Mouse (Mus musculus) MEL (cell line): ENCODE data around the gene Tyk2.

ENCODE experiments used
- CTCF ChIP-seq, 3 experiments: IDR thresholded peaks in 2 of 3; conservative IDR thresholded peaks in 1 of 3; 2 replicates each; pipeline ENCODE4 v1.5.1; 2011 to 2012; ENCODE audit warnings: low read length in 3 of 3, low read depth in 2 of 3, mild to moderate bottlenecking in 2 of 3, improper control_type of control experiment in 1 of 3, inconsistent platforms in 1 of 3, mixed read lengths in 1 of 3, moderate library complexity in 1 of 3; ENCODE audit not compliant: control insufficient read depth in 1 of 3, insufficient read depth in 1 of 3, poor library complexity in 1 of 3, severe bottlenecking in 1 of 3
- E2F4 ChIP-seq: IDR thresholded peaks from 2 replicates; pipeline ENCODE4 v1.6.1; 2011; ENCODE audit warnings: low read depth, low read length, improper control_type of control experiment, borderline replicate concordance
- EP300 ChIP-seq, 2 experiments: IDR thresholded peaks; 2 replicates each; pipeline ENCODE4 v1.6.1; 2011; ENCODE audit warnings: improper control_type of control experiment in 2 of 2, low read length in 2 of 2, low read depth in 1 of 2, mild to moderate bottlenecking in 1 of 2
- ETS1 ChIP-seq: IDR thresholded peaks from 2 replicates; pipeline ENCODE4 v1.6.1; 2012; ENCODE audit warnings: low read depth, mild to moderate bottlenecking, inconsistent platforms, low read length, improper control_type of control experiment, moderate library complexity
- GATA1 ChIP-seq: IDR thresholded peaks from 2 replicates; pipeline ENCODE4 v1.6.1; 2011; ENCODE audit warnings: low read depth, low read length, improper control_type of control experiment
- MEF2A ChIP-seq: IDR thresholded peaks from 2 replicates; pipeline ENCODE4 v1.6.1; 2014; ENCODE audit warnings: low read depth, mild to moderate bottlenecking, inconsistent platforms, low read length, improper control_type of control experiment; ENCODE audit not compliant: poor library complexity, insufficient replicate concordance, severe bottlenecking; ENCODE audit errors: extremely low read depth
- MYC ChIP-seq: IDR thresholded peaks from 2 replicates; pipeline ENCODE4 v1.6.1; 2011; ENCODE audit warnings: low read depth, mild to moderate bottlenecking, low read length, improper control_type of control experiment, moderate library complexity
- NRF1 ChIP-seq: IDR thresholded peaks from 2 replicates; pipeline ENCODE4 v1.6.1; 2014; ENCODE audit warnings: low read depth, mild to moderate bottlenecking, inconsistent platforms, low read length, improper control_type of control experiment, moderate library complexity; ENCODE audit not compliant: poor library complexity, insufficient read depth, severe bottlenecking
- POLR2A ChIP-seq, 2 experiments: IDR thresholded peaks; 2 replicates each; pipeline ENCODE4 v1.6.1; 2011 to 2012; ENCODE audit warnings: low read length in 2 of 2, mild to moderate bottlenecking in 2 of 2, control low read depth in 1 of 2, improper control_type of control experiment in 1 of 2, low read depth in 1 of 2, moderate library complexity in 1 of 2; ENCODE audit not compliant: control insufficient read depth in 1 of 2, insufficient read depth in 1 of 2, poor library complexity in 1 of 2
- POLR2AphosphoS2 ChIP-seq: IDR thresholded peaks from 2 replicates; pipeline ENCODE4 v1.6.1; 2011; ENCODE audit warnings: low read length, improper control_type of control experiment
- TBP ChIP-seq: IDR thresholded peaks from 2 replicates; pipeline ENCODE4 v1.8.0; 2011; ENCODE audit warnings: low read depth, low read length, improper control_type of control experiment
- UBTF ChIP-seq: IDR thresholded peaks from 2 replicates; pipeline ENCODE4 v1.6.1; 2012; ENCODE audit warnings: low read depth, mild to moderate bottlenecking, inconsistent platforms, low read length, improper control_type of control experiment, moderate library complexity, borderline replicate concordance; ENCODE audit not compliant: insufficient read depth
- ZMIZ1 ChIP-seq: IDR thresholded peaks from 2 replicates; pipeline ENCODE4 v1.6.1; 2012; ENCODE audit warnings: low read depth, mild to moderate bottlenecking, inconsistent platforms, low read length, improper control_type of control experiment, moderate library complexity

GRCm38 (mm10) chr9:21093423-21093822 is 37.6 kb downstream of the Tyk2 start:
- TF ChIP-seq EP300 (IDR thresholded peaks at IDR 0.05; ENCODE audit: low read depth in 1 of 2, low read length in 2 of 2) (no peak), POLR2AphosphoS2 (no peak), POLR2A (IDR thresholded peaks at IDR 0.05; ENCODE audit: control insufficient read depth in 1 of 2, insufficient read depth in 1 of 2, low read depth in 1 of 2, low read length in 2 of 2, poor library complexity in 1 of 2) (no peak; a peak in 1 of 4 replicates), E2F4 (no peak), CTCF (IDR thresholded peaks at IDR 0.05 in 2 of 3, conservative IDR thresholded peaks at IDR 0.05 in 1 of 3; ENCODE audit: control insufficient read depth in 1 of 3, insufficient read depth in 1 of 3, low read depth in 2 of 3, low read length in 3 of 3, poor library complexity in 1 of 3, severe bottlenecking in 1 of 3) (no peak), UBTF (no peak), ETS1 (no peak), GATA1 (no peak), NRF1 (no peak), ZMIZ1 (no peak), MYC (no peak), TBP (no peak), MEF2A (no peak)
